Mouse (Mus musculus): ENCODE results near the gene Rab25. TPM values are rescaled to one million over a fixed set of nuclear protein-coding genes. Genes with fewer than 3 reads are reported as not detected.

Gene Rab25
- polyA plus RNA-seq, 1 experiment from 2014 or later, result 0.29 TPM

GRCm38 (mm10) chr3:88510421-88511289 is 37.4 kb downstream of the Rab25 start:
- H3K9ac ChIP-seq (replicated peaks), result peak overlapping the region; percentile 54; the same call in 1 of the 2 replicates
- H3K4me1 ChIP-seq (ENCODE audit: insufficient read depth), result peaks cover 42% of the 10 kb centered on the region

GRCm38 (mm10) chr3:88509692-88510420 is 38.2 kb downstream of the Rab25 start, which contains the start of gene Lmna:
Lmna (minus strand) TSS chr3:88509956.
- peak; percentile 96 for ATAC-seq
- peak within 1 kb of the TSS; percentile 86 for H3K27ac ChIP-seq (ENCODE audit: low read depth)
- WGBS (ENCODE audit: insufficient replicate concordance), result 2% methylated on average over 31 of the region's 31 CpGs
- H3K9me3 ChIP-seq (ENCODE audit: low read length), result no peaks in the 10 kb centered on the region
- H3K36me3 ChIP-seq (replicated peaks; ENCODE audit: insufficient read depth, low read length), result no peaks in the 10 kb centered on the region
- peak; percentile 93 for DNase-seq
- H3K27me3 ChIP-seq (ENCODE audit: insufficient read depth, low read length), result no peaks in the 10 kb centered on the region
- peak within 1 kb of the TSS; percentile 54 for H3K9ac ChIP-seq (replicated peaks)
- H3K4me2 ChIP-seq (ENCODE audit: low read depth, low read length), result peak within 1 kb of the TSS; percentile 79
- TF ChIP-seq CTCF (IDR thresholded peaks at IDR 0.05; ENCODE audit: low read depth) (peak; percentile 58), EP300 (IDR thresholded peaks at IDR 0.05; ENCODE audit: low read depth) (peak; percentile 65; the same call in 1 of the 2 replicates)
- peak within 1 kb of the TSS; percentile 42 for H3K4me3 ChIP-seq (ENCODE audit: low read depth, low read length)
- H3K4me1 ChIP-seq (ENCODE audit: insufficient read depth), result peaks cover 42% of the 10 kb centered on the region

More at GRCm38 (mm10) chr3:88510421-88511289, 37.4 kb downstream of the Rab25 start:
- H3K4me2 ChIP-seq (ENCODE audit: low read depth, low read length), result peak overlapping the region; percentile 79
- ATAC-seq (no peak), DNase-seq (no peak)
- H3K4me3 ChIP-seq (ENCODE audit: low read depth, low read length), result peak overlapping the region; percentile 42
- H3K36me3 ChIP-seq (replicated peaks; ENCODE audit: insufficient read depth, low read length), result no peaks in the 10 kb centered on the region
- no peaks in the 10 kb centered on the region for H3K27me3 ChIP-seq (ENCODE audit: insufficient read depth, low read length)
- TF ChIP-seq EP300 (IDR thresholded peaks at IDR 0.05; ENCODE audit: low read depth) (no peak; the same call in 1 of the 2 replicates), CTCF (IDR thresholded peaks at IDR 0.05; ENCODE audit: low read depth) (no peak)
- WGBS (ENCODE audit: insufficient replicate concordance), result 37% methylated on average over 13 of the region's 13 CpGs
- peak overlapping the region; percentile 86 for H3K27ac ChIP-seq (ENCODE audit: low read depth)
- H3K9me3 ChIP-seq (ENCODE audit: low read length), result no peaks in the 10 kb centered on the region

- 60% methylated on average over 3 of the region's 3 CpGs for WGBS (ENCODE audit: insufficient replicate concordance)
- peak; percentile 2 for ATAC-seq
- TF ChIP-seq EP300 (IDR thresholded peaks at IDR 0.05; ENCODE audit: low read depth) (no peak), CTCF (IDR thresholded peaks at IDR 0.05; ENCODE audit: low read depth) (no peak)
- Histone ChIP-seq H3K36me3 (replicated peaks; ENCODE audit: insufficient read depth, low read length) (no peaks in the 10 kb centered on the region), H3K9me3 (ENCODE audit: low read length) (no peaks in the 10 kb centered on the region), H3K4me1 (ENCODE audit: insufficient read depth) (peaks cover 42% of the 10 kb centered on the region), H3K9ac (replicated peaks) (peak overlapping the region; percentile 54), H3K27me3 (ENCODE audit: insufficient read depth, low read length) (no peaks in the 10 kb centered on the region), H3K4me2 (ENCODE audit: low read depth, low read length) (peak overlapping the region; percentile 79), H3K4me3 (ENCODE audit: low read depth, low read length) (peak overlapping the region; percentile 42), H3K27ac (ENCODE audit: low read depth) (peak overlapping the region; percentile 86)
- DNase-seq, result no peak
These were observed 38.9 kb downstream of the Rab25 start for GRCm38 (mm10) chr3:88509250-88509649.

DNA sequence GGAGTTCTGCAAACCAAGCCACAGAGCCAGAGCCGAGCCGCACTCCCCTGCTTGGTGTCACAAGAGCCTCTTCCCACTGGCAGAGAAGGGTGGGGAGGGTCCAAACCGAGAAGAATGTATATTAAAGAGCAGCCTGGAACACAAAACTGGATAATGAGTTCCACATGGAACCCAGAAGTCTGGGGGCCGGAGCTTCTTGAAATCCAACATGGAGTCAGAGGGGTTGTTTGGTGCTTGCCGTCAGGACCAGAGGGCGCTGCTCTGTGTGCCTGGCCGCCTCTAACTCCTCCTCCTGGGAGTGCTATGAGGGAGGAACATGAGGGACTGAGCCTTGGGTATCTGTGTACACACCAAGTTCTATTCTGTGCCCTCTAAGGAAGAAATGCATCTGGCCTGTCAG is 42.3 kb downstream of the Rab25 start:
- DNase-seq (no peak), ATAC-seq (no peak)
- no peak overlapping the region for H3K4me3 ChIP-seq (ENCODE audit: low read depth, low read length)
- no peaks in the 10 kb centered on the region for H3K36me3 ChIP-seq (replicated peaks; ENCODE audit: insufficient read depth, low read length)
- H3K27ac ChIP-seq (ENCODE audit: low read depth), result no peak overlapping the region
- no peak overlapping the region for H3K9ac ChIP-seq (replicated peaks)
- no peaks in the 10 kb centered on the region for H3K9me3 ChIP-seq (ENCODE audit: low read length)
- 50% methylated on average over 7 of the region's 7 CpGs for WGBS (ENCODE audit: insufficient replicate concordance)
- H3K4me1 ChIP-seq (ENCODE audit: insufficient read depth), result peaks cover 30% of the 10 kb centered on the region
- no peaks in the 10 kb centered on the region for H3K27me3 ChIP-seq (ENCODE audit: insufficient read depth, low read length)
- no peak overlapping the region for H3K4me2 ChIP-seq (ENCODE audit: low read depth, low read length)
- TF ChIP-seq CTCF (IDR thresholded peaks at IDR 0.05; ENCODE audit: low read depth) (0 out of 2 replicates have a peak, but pooled peaks have one; percentile 1), EP300 (IDR thresholded peaks at IDR 0.05; ENCODE audit: low read depth) (no peak)

DNA sequence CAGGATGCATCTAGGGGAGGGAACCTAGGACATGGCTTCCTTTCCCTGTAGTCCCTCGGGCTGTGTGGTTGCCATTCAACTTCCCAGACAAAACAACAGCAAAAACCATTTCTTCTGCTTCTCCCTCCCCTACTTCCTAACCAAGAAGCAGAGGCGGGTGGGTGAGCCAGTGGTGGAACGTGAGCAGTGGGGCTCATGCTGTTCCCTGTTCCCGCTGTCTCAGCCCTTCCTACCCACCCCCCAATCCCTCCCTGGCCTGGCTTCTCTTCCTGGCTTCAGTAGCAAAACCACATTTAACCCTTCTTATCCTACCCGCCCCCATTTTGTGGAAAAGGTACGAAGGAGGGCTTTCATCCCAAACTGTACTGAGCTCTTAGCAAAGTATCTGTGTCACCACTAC is 43.0 kb downstream of the Rab25 start:
- no peaks in the 10 kb centered on the region for H3K27me3 ChIP-seq (ENCODE audit: insufficient read depth, low read length)
- H3K36me3 ChIP-seq (replicated peaks; ENCODE audit: insufficient read depth, low read length), result no peaks in the 10 kb centered on the region
- peaks cover 31% of the 10 kb centered on the region for H3K4me1 ChIP-seq (ENCODE audit: insufficient read depth)
- ATAC-seq (no peak), DNase-seq (no peak)
- TF ChIP-seq CTCF (IDR thresholded peaks at IDR 0.05; ENCODE audit: low read depth) (no peak), EP300 (IDR thresholded peaks at IDR 0.05; ENCODE audit: low read depth) (no peak)
- H3K4me3 ChIP-seq (ENCODE audit: low read depth, low read length), result no peak overlapping the region
- WGBS (ENCODE audit: insufficient replicate concordance), result 67% methylated on average over 6 of the region's 6 CpGs
- H3K9me3 ChIP-seq (ENCODE audit: low read length), result no peaks in the 10 kb centered on the region
- no peak overlapping the region for H3K4me2 ChIP-seq (ENCODE audit: low read depth, low read length)
- H3K9ac ChIP-seq (replicated peaks), result no peak overlapping the region
- no peak overlapping the region for H3K27ac ChIP-seq (ENCODE audit: low read depth)

Measured in liver, postnatal 0 days (tissue).